Mouse (Mus musculus) midbrain, embryonic 12.5 days (tissue): ENCODE measurements around the gene Kcnn4. TPM values are rescaled to one million over a fixed set of nuclear protein-coding genes. Genes with fewer than 3 reads are reported as not detected.
A peak's percentile ranks its signal among the peaks of the same experiment; 100 is the strongest.

Experiments
- ATAC-seq: fragments of 200-750 bp; cut with Nextera tagmentation; 2 replicates; pipeline ENCODE4 v1.8.0; 2017; ENCODE audit warnings: low read depth, moderate TSS enrichment, moderate library complexity; ENCODE audit not compliant: low FRiP score
- H3K27ac ChIP-seq: fragments of 300-500 bp; sonication (generic); replicated peaks from 2 replicates; pipeline ENCODE4 v1.5.1; 2016; ENCODE audit warnings: mild to moderate bottlenecking
- H3K27me3 ChIP-seq: fragments of 300-500 bp; sonication (generic); 2 replicates; pipeline ENCODE4 v1.6.1; 2016; ENCODE audit warnings: mild to moderate bottlenecking
- H3K36me3 ChIP-seq: fragments of 300-500 bp; sonication (generic); 2 replicates; pipeline ENCODE4 v1.6.1; 2016
- H3K4me1 ChIP-seq: fragments of 300-500 bp; sonication (generic); 2 replicates; pipeline ENCODE4 v1.6.1; 2016
- H3K4me2 ChIP-seq: fragments of 300-500 bp; sonication (generic); replicated peaks from 2 replicates; pipeline ENCODE4 v1.6.1; 2016; ENCODE audit warnings: mild to moderate bottlenecking, moderate library complexity
- H3K4me3 ChIP-seq: fragments of 300-500 bp; sonication (generic); 2 replicates; pipeline ENCODE4 v1.5.1; 2016; ENCODE audit warnings: mild to moderate bottlenecking
- H3K9ac ChIP-seq: fragments of 300-500 bp; sonication (generic); replicated peaks from 2 replicates; pipeline ENCODE4 v1.6.1; 2016; ENCODE audit warnings: mild to moderate bottlenecking, moderate library complexity
- H3K9me3 ChIP-seq: fragments of 300-500 bp; sonication (generic); 2 replicates; pipeline ENCODE4 v1.6.1; 2016; ENCODE audit warnings: mild to moderate bottlenecking
- WGBS: fragments of 180-500 bp; shearing (Covaris S2); methylation state at CpG from one replicate; pipeline ENCODE4 v1.1.7; 2016; 5-methylcytosine and 5-hydroxymethylcytosine counted together
- polyA plus RNA-seq: library from polyadenylated mRNA; unstranded; fragments of >200 nt; fragmentation: Nextera tagmentation; extraction: Ambion mirVana; gene quantifications from 2 replicates; pipeline ENCODE4 v1.2.1, GENCODE M21; 2016

Gene Kcnn4
- 1.1 and 1.8 TPM in 2 replicates for polyA plus RNA-seq

DNA sequence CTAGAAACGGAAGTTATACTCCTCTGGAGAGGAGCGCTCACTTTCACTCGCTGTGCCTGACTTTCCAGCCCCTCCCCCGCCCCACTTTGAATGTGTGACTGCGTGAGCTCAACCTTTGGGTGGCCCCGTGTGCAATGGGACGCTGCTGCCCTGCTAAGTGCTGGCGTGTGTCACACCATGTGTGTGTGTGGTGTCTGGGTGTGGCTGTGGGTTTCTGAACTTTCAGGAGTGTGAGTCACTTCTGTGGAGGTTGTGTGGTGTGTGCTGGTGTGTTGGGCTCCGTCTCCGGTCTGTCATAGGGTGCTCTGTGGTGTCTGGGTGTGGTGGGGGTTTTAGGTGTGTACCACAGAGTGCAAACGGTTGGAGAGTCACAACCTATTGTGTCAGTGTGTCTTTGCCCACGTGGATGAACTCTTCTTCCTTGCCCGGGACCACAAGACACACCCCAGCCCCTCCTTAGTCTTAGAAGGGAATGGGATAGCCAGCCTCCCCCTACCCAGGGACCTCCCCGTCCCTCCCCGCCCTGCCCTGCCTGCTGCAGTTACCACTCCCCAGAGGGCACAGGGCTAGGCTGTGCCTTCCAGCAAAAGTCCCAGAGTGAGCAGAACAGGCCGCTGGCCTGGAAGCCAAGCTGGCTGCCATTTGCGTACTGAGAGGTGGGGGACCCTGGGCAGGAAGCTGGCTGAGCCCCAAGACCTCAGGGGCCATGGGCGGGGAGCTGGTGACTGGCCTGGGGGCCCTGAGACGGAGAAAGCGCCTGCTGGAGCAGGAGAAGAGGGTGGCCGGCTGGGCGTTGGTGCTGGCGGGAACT is at the start of gene Kcnn4:
Kcnn4 (plus strand) TSS at position 533 of the 811 bp plus-strand sequence.
- no peak within 1 kb of the TSS for H3K9ac ChIP-seq
- H3K27ac ChIP-seq = no peak within 1 kb of the TSS
- 0 out of 2 replicates have a peak, but pooled peaks cover 3% of the 10 kb centered on the region for H3K27me3 ChIP-seq
- no peak within 1 kb of the TSS for H3K4me3 ChIP-seq
- H3K9me3 ChIP-seq = no peaks in the 10 kb centered on the region
- peaks cover 8% of the 10 kb centered on the region for H3K4me1 ChIP-seq
- no peak within 1 kb of the TSS for H3K4me2 ChIP-seq
- 47% methylated on average over 23 of the region's 23 CpGs for WGBS
- ATAC-seq = no peak
- no peaks in the 10 kb centered on the region for H3K36me3 ChIP-seq

- H3K36me3 ChIP-seq = no peaks in the 10 kb centered on the region
- H3K9ac ChIP-seq = no peak overlapping the region
- peaks cover 12% of the 10 kb centered on the region for H3K4me1 ChIP-seq
- no peak overlapping the region for H3K27ac ChIP-seq
- WGBS = 80% methylated on average over 4 of the region's 4 CpGs
- no peak for ATAC-seq
- H3K27me3 ChIP-seq = peaks cover 17% of the 10 kb centered on the region; the same call in 1 of the 2 replicates
- no peak overlapping the region for H3K4me3 ChIP-seq
- no peak overlapping the region for H3K4me2 ChIP-seq
- H3K9me3 ChIP-seq = peaks cover 8% of the 10 kb centered on the region
Observed at GRCm38 (mm10) chr7:24322593-24322992, 47.5 kb upstream of the Kcnn4 start.

DNA sequence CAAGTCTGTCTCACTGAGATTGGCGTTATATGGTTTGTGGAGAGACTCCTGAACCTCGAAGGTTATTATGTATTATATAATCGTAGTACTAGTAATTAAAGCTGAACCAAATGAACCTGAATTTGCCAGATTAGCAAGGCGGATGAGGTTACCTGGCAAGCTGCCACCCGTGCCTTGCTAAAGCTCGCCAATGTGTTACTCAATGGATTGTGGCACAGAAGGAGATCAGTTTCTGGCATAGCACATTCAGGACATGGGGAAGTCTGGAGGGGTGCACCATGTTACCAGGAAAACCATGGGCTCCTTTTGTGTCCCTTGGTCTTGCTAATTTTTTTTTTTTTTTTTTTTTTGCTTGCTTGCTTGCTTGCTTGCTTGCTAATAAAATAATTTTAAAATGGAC is 44.9 kb upstream of the Kcnn4 start:
- peak overlapping the region; percentile 52; the same call in 1 of the 2 replicates for H3K4me2 ChIP-seq
- no peak for ATAC-seq
- H3K4me1 ChIP-seq = peaks cover 12% of the 10 kb centered on the region
- peaks cover 8% of the 10 kb centered on the region for H3K9me3 ChIP-seq
- H3K9ac ChIP-seq = no peak overlapping the region
- 92% methylated on average over 6 of the region's 6 CpGs for WGBS
- no peak overlapping the region for H3K4me3 ChIP-seq
- H3K36me3 ChIP-seq = no peaks in the 10 kb centered on the region
- no peak overlapping the region for H3K27ac ChIP-seq
- peaks cover 7% of the 10 kb centered on the region for H3K27me3 ChIP-seq

- H3K4me2 ChIP-seq = peak overlapping the region; percentile 52
- H3K27me3 ChIP-seq = peaks cover 7% of the 10 kb centered on the region
- H3K36me3 ChIP-seq = no peaks in the 10 kb centered on the region
- H3K9ac ChIP-seq = peak overlapping the region; percentile 26
- peaks cover 12% of the 10 kb centered on the region for H3K4me1 ChIP-seq
- H3K27ac ChIP-seq = 0 out of 2 replicates have a peak overlapping the region, but pooled peaks have one; percentile 21
- ATAC-seq = peak; percentile 86
- peaks cover 8% of the 10 kb centered on the region for H3K9me3 ChIP-seq
- peak overlapping the region; percentile 30 for H3K4me3 ChIP-seq
- WGBS = 6% methylated on average over 13 of the region's 13 CpGs
Observed at GRCm38 (mm10) chr7:24325675-24326128, 44.4 kb upstream of the Kcnn4 start.

DNA sequence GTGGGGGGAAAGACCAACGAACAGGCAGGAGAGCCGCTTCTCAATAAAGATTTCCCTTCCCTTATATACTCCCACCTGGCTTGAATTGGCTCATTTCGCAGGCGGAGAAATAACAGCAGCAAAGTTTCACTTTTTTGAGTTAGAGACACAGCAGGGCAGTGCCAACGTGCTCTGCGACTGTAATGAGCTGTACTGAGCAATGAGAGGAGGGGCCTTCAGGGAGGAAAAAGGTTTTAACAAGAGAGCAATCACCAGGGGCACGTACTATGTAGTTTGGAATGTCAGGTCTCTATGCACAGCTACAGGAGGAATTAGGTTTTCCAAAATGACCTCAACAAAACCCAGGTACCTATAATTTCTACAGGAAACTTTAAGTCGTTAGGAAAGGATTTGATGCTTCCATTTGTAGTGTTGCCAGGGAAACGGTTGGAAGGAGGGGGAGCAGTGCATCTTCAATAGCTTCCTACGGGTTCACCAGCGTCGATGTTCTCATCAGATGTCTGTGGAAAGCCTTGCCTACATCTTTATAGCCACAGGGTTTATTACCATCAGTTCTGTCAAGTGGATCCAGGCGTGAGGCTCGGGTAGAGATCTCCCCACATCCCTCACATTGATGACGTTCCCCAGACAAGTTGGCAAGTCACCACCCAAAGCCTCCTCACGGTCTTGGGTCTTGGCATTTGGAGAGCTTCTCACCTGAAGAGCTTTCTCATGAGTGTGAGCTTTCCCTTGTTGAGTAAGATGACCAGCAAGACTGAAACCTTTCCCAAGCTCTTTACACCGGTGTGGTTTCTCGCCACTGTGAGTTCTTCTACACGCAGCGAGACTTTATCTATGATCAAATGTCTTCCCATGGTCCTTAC is 43.6 kb upstream of the Kcnn4 start:
- 41% methylated on average over 20 of the region's 20 CpGs for WGBS
- Histone ChIP-seq H3K4me1 (peaks cover 12% of the 10 kb centered on the region), H3K4me3 (peak overlapping the region; percentile 30), H3K9ac (peak overlapping the region; percentile 26; the same call in 1 of the 2 replicates), H3K27me3 (peaks cover 7% of the 10 kb centered on the region), H3K4me2 (peak overlapping the region; percentile 52), H3K36me3 (no peaks in the 10 kb centered on the region), H3K27ac (0 out of 2 replicates have a peak overlapping the region, but pooled peaks have one; percentile 21), H3K9me3 (peaks cover 8% of the 10 kb centered on the region)
- ATAC-seq = peak; percentile 78

- Histone ChIP-seq H3K27ac (no peak overlapping the region), H3K36me3 (no peaks in the 10 kb centered on the region), H3K4me1 (peaks cover 12% of the 10 kb centered on the region), H3K9ac (no peak overlapping the region), H3K4me2 (no peak overlapping the region), H3K4me3 (no peak overlapping the region), H3K9me3 (peaks cover 8% of the 10 kb centered on the region), H3K27me3 (peaks cover 7% of the 10 kb centered on the region)
- WGBS = 88% methylated on average over 14 of the region's 14 CpGs
- ATAC-seq = no peak
Observed at GRCm38 (mm10) chr7:24327281-24327975, 42.6 kb upstream of the Kcnn4 start.

- WGBS = 50% methylated on average over 49 of the region's 49 CpGs
- Histone ChIP-seq H3K36me3 (no peaks in the 10 kb centered on the region), H3K4me2 (no peak within 1 kb of the TSS), H3K9me3 (no peaks in the 10 kb centered on the region), H3K27me3 (peaks cover 27% of the 10 kb centered on the region), H3K4me1 (no peaks in the 10 kb centered on the region), H3K9ac (no peak within 1 kb of the TSS), H3K4me3 (no peak within 1 kb of the TSS), H3K27ac (no peak within 1 kb of the TSS)
- ATAC-seq = no peak
Observed at GRCm38 (mm10) chr7:24333304-24333986, 36.6 kb upstream of the Kcnn4 start, which contains the start of gene Tescl. TSS of gene Tescl (minus strand) at chr7:24333936.

- H3K9ac ChIP-seq = no peak overlapping the region
- H3K4me1 ChIP-seq = no peaks in the 10 kb centered on the region
- no peak overlapping the region for H3K4me2 ChIP-seq
- H3K4me3 ChIP-seq = no peak overlapping the region
- H3K36me3 ChIP-seq = no peaks in the 10 kb centered on the region
- 0 out of 2 replicates have a peak, but pooled peaks cover 5% of the 10 kb centered on the region for H3K9me3 ChIP-seq
- 0 out of 2 replicates have a peak, but pooled peaks have one; percentile 19 for ATAC-seq
- H3K27ac ChIP-seq = no peak overlapping the region
- H3K27me3 ChIP-seq = peaks cover 27% of the 10 kb centered on the region
- WGBS = 13% methylated on average over 5 of the region's 5 CpGs
Observed at GRCm38 (mm10) chr7:24335699-24336309, 34.3 kb upstream of the Kcnn4 start.

DNA sequence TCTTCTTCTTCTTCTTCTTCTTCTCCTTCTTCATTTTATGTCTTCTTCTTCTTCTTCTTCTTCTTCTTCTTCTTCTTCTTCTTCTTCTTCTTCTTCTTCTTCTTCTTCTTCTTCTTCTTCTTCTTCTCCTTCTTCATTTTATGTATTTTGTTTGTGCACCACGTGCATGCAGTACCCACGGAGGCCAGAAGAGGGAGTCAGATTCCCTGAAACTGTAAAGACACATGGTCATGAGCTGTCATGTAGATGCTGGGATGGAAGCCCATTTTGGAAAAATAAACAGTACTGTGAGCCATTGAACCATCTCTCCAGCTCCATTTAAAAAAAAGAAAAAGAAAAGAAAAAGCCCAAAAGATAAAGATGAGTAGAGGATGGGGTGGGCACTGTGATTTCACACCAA is 31.8 kb upstream of the Kcnn4 start:
- 36% methylated on average over 2 of the region's 2 CpGs for WGBS
- ATAC-seq = no peak
- Histone ChIP-seq H3K27me3 (peaks cover 20% of the 10 kb centered on the region), H3K36me3 (no peaks in the 10 kb centered on the region), H3K4me2 (no peak overlapping the region), H3K4me3 (no peak overlapping the region), H3K27ac (no peak overlapping the region), H3K4me1 (no peaks in the 10 kb centered on the region), H3K9me3 (0 out of 2 replicates have a peak, but pooled peaks cover 5% of the 10 kb centered on the region), H3K9ac (no peak overlapping the region)

- no peak overlapping the region for H3K9ac ChIP-seq
- no peaks in the 10 kb centered on the region for H3K27me3 ChIP-seq
- 78% methylated on average over 7 of the region's 7 CpGs for WGBS
- 0 out of 2 replicates have a peak, but pooled peaks cover 5% of the 10 kb centered on the region for H3K9me3 ChIP-seq
- H3K4me3 ChIP-seq = no peak overlapping the region
- no peak overlapping the region for H3K27ac ChIP-seq
- no peaks in the 10 kb centered on the region for H3K4me1 ChIP-seq
- no peak overlapping the region for H3K4me2 ChIP-seq
- ATAC-seq = no peak
- no peaks in the 10 kb centered on the region for H3K36me3 ChIP-seq
Observed at GRCm38 (mm10) chr7:24343701-24344272, 26.3 kb upstream of the Kcnn4 start.
